In the genomic region with DNA sequence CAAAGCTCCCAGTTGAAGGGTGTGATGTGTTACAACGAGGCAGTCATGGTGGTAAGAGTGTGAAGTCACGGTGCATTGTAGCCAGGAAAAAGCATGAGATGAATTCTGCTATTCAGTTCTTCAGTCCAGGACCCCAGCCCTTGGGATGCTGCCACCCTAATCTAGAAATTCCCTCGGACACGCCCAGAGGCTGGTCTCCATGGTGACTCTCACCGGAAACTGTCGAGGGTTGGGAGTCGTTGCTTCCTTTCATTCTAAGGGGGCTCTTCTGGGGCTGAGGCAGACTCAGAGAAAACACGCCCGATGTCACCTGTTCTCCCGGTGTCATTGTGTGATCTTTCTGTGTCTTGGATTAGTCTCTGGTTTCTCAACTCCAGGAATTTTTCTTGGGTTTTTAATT, we compare ENCODE assay signal across 8 mouse cellular contexts. TPM values are rescaled to one million over a fixed set of nuclear protein-coding genes. Genes with fewer than 3 reads are reported as not detected.
DNase-seq lines count a peak whose midpoint lies in the region; ATAC-seq lines count a peak whose summit lies in the region.

No protein-coding gene starts in this region.

- 0 out of 2 replicates have a peak overlapping the region, but pooled peaks have one; percentile 3 for H3K4me2 ChIP-seq in hindbrain, embryonic 11.5 days (replicated peaks; ENCODE audit: low read depth, low read length)
- peak overlapping the region; percentile 44 for H3K4me2 ChIP-seq in midbrain, embryonic 13.5 days (replicated peaks)

- H3K9ac ChIP-seq in hindbrain, embryonic 11.5 days (ENCODE audit: low read depth, low read length): no peak overlapping the region
- peak overlapping the region; percentile 49 for H3K9ac ChIP-seq in midbrain, embryonic 13.5 days (replicated peaks)

- H3K4me3 ChIP-seq in hindbrain, embryonic 11.5 days (ENCODE audit: low read depth, low read length): no peak overlapping the region
- no peak overlapping the region for H3K4me3 ChIP-seq in midbrain, embryonic 13.5 days (replicated peaks)

- DNase-seq in CD4-positive, CD25-positive, alpha-beta regulatory T cell, adult 2 months (ENCODE audit: low read depth, low spot score): peak; percentile 47
- DNase-seq in T-cell, adult 2 months (ENCODE audit: low spot score): peak; percentile 38
- DNase-seq in hindbrain, embryonic 11.5 days (ENCODE audit: low spot score): peak; percentile 70
- DNase-seq in urinary bladder, postnatal 25 days (ENCODE audit: low spot score): no peak
- no peak for DNase-seq in urinary bladder, adult 2 months (ENCODE audit: low spot score)
- DNase-seq in urinary bladder, adult 18-20 months (ENCODE audit: low spot score in 2 of 2): no peak

- ATAC-seq in CD4-positive, CD25-positive, alpha-beta regulatory T cell, adult 4 months: no peak
- no peak for ATAC-seq in hindbrain, embryonic 11.5 days (ENCODE audit: low FRiP score)
- ATAC-seq in midbrain, embryonic 13.5 days: no peak

- H3K4me1 ChIP-seq in hindbrain, embryonic 11.5 days (replicated peaks; ENCODE audit: control insufficient read depth, insufficient read depth, low read length): peaks cover 25% of the 10 kb centered on the region
- peaks cover 81% of the 10 kb centered on the region for H3K4me1 ChIP-seq in midbrain, embryonic 13.5 days (replicated peaks)

- 4% methylated on average over 10 of the region's 10 CpGs for WGBS in hindbrain, embryonic 11.5 days
- WGBS in midbrain, embryonic 13.5 days: 6% methylated on average over 10 of the region's 10 CpGs

- no peaks in the 10 kb centered on the region for H3K36me3 ChIP-seq in hindbrain, embryonic 11.5 days (ENCODE audit: control insufficient read depth, insufficient read depth, low read length)
- H3K36me3 ChIP-seq in midbrain, embryonic 13.5 days: peaks cover 4% of the 10 kb centered on the region; the same call in 1 of the 2 replicates

- H3K9me3 ChIP-seq in hindbrain, embryonic 11.5 days (ENCODE audit: control insufficient read depth, low read length): no peaks in the 10 kb centered on the region
- no peaks in the 10 kb centered on the region for H3K9me3 ChIP-seq in midbrain, embryonic 13.5 days

- peak overlapping the region; percentile 86; the same call in 1 of the 2 replicates for H3K27ac ChIP-seq in hindbrain, embryonic 11.5 days (ENCODE audit: low read depth, low read length)
- H3K27ac ChIP-seq in midbrain, embryonic 13.5 days: peak overlapping the region; percentile 85

- no peaks in the 10 kb centered on the region for H3K27me3 ChIP-seq in hindbrain, embryonic 11.5 days (ENCODE audit: control insufficient read depth, insufficient read depth, low read length)
- H3K27me3 ChIP-seq in midbrain, embryonic 13.5 days: no peaks in the 10 kb centered on the region

RNA-seq across cellular contexts. Expression of gene Prrc2b, which starts 15.7 kb away (rescaled TPM):
- 10 to 100 TPM; 31.7 to 32.9 TPM for polyA plus RNA-seq in CD4-positive, CD25-positive, alpha-beta regulatory T cell, adult 4 months (2017; shearing (Covaris generic))
- 57.6 and 69.0 TPM in 2 replicates for polyA plus RNA-seq in hindbrain, embryonic 11.5 days (2014; fragmentation: Nextera tagmentation; extraction: Ambion mirVana)
- 68.4 and 77.5 TPM in 2 replicates for polyA plus RNA-seq in midbrain, embryonic 13.5 days (2015; fragmentation: Nextera tagmentation; extraction: Ambion mirVana)
- polyA plus RNA-seq in urinary bladder, adult 2 months (2012; rRNA removed): 34.1 and 53.6 TPM in 2 replicates

Comparison
In these comparisons a context has a peak if more than half of its experiments do, and no peak if none do; other contexts are left out.
1. DNase-seq: peak in CD4-positive, CD25-positive, alpha-beta regulatory T cell, adult 2 months (single experiment), T-cell, adult 2 months (single experiment) and hindbrain, embryonic 11.5 days (single experiment); none in urinary bladder, postnatal 25 days (single experiment), urinary bladder, adult 2 months (single experiment) and urinary bladder, adult 18-20 months (0 of 2).